Mouse (Mus musculus) E14TG2a.4 (cell line): ENCODE measurements around the gene Dnah10.

Experiments
- CTCF ChIP-seq: conservative IDR thresholded peaks from 2 replicates; pipeline ENCODE4 v1.5.1; 2014; ENCODE audit warnings: low read length
- POU5F1 ChIP-seq: IDR thresholded peaks from 2 replicates; pipeline ENCODE4 v1.6.1; 2014; ENCODE audit warnings: low read length, borderline replicate concordance

- TF ChIP-seq CTCF (no peak), POU5F1 (no peak)
Observed at GRCm38 (mm10) chr5:124729662-124730206, 4.8 kb downstream of the Dnah10 start.
